Mouse (Mus musculus) liver, embryonic 13.5 days (tissue): Measurements from ENCODE around the gene Dnah6. TPM values are rescaled to one million over a fixed set of nuclear protein-coding genes. Genes with fewer than 3 reads are reported as not detected.

Experiments
- ATAC-seq: fragments of 200-750 bp; cut with Nextera tagmentation; 2 replicates; pipeline ENCODE4 v1.8.0; 2017; ENCODE audit warnings: low read depth, mild to moderate bottlenecking, moderate number of reproducible peaks, moderate library complexity
- DNase-seq: peaks from one replicate; pipeline ENCODE4 v3.0.0; 2022
- H3K27ac ChIP-seq: fragments of 300-500 bp; sonication (generic); 2 replicates; pipeline ENCODE4 v1.5.1; 2015; ENCODE audit warnings: moderate library complexity, mild to moderate bottlenecking, inconsistent platforms
- H3K27me3 ChIP-seq: fragments of 300-500 bp; sonication (generic); 2 replicates; pipeline ENCODE4 v1.6.1; 2015; ENCODE audit warnings: mild to moderate bottlenecking, inconsistent platforms
- H3K36me3 ChIP-seq: fragments of 300-500 bp; sonication (generic); 2 replicates; pipeline ENCODE4 v1.6.1; 2015; ENCODE audit warnings: mild to moderate bottlenecking, inconsistent platforms
- H3K4me1 ChIP-seq: fragments of 300-500 bp; sonication (generic); replicated peaks from 2 replicates; pipeline ENCODE4 v1.6.1; 2015; ENCODE audit warnings: inconsistent platforms
- H3K4me2 ChIP-seq: fragments of 300-500 bp; sonication (generic); 2 replicates; pipeline ENCODE4 v1.6.1; 2015; ENCODE audit warnings: inconsistent platforms, mild to moderate bottlenecking, moderate library complexity
- H3K4me3 ChIP-seq: fragments of 300-500 bp; sonication (generic); replicated peaks from 2 replicates; pipeline ENCODE4 v1.5.1; 2015; ENCODE audit warnings: mild to moderate bottlenecking, inconsistent platforms
- H3K9ac ChIP-seq: fragments of 300-500 bp; sonication (generic); 2 replicates; pipeline ENCODE4 v1.6.1; 2015; ENCODE audit warnings: mild to moderate bottlenecking, inconsistent platforms
- H3K9me3 ChIP-seq: fragments of 300-500 bp; sonication (generic); replicated peaks from 2 replicates; pipeline ENCODE4 v1.6.1; 2016; ENCODE audit warnings: inconsistent platforms
- WGBS: fragments of 180-500 bp; shearing (Covaris S2); methylation state at CpG from one replicate; pipeline ENCODE4 v1.1.7; 2015; ENCODE audit not compliant: insufficient replicate concordance; 5-methylcytosine and 5-hydroxymethylcytosine counted together
- polyA plus RNA-seq: library from polyadenylated mRNA; unstranded; fragments of >200 nt; fragmentation: Nextera tagmentation; extraction: Ambion mirVana; gene quantifications from 2 replicates; pipeline ENCODE4 v1.2.1, GENCODE M21; 2015

The Dnah6 gene
- polyA plus RNA-seq, 1 experiment from 2014 or later, result 0.01 TPM

GRCm38 (mm10) chr6:72990206-72990605 is 231.2 kb downstream of the Dnah6 start:
- Histone ChIP-seq H3K27me3 (no peaks in the 10 kb centered on the region), H3K4me2 (no peak overlapping the region), H3K9ac (no peak overlapping the region), H3K27ac (no peak overlapping the region), H3K4me1 (peaks cover 13% of the 10 kb centered on the region), H3K4me3 (no peak overlapping the region), H3K9me3 (no peaks in the 10 kb centered on the region), H3K36me3 (no peaks in the 10 kb centered on the region)
- ATAC-seq, result no peak
- 60% methylated on average over 5 of the region's 5 CpGs for WGBS
- DNase-seq, result no peak

- WGBS, result 26% methylated on average over 7 of the region's 7 CpGs
- ATAC-seq (no peak), DNase-seq (no peak)
- Histone ChIP-seq H3K27ac (no peak overlapping the region), H3K4me2 (no peak overlapping the region), H3K27me3 (no peaks in the 10 kb centered on the region), H3K9ac (no peak overlapping the region), H3K4me1 (peaks cover 13% of the 10 kb centered on the region), H3K4me3 (no peak overlapping the region), H3K36me3 (no peaks in the 10 kb centered on the region), H3K9me3 (no peaks in the 10 kb centered on the region)
These were observed 232.3 kb downstream of the Dnah6 start for GRCm38 (mm10) chr6:72989028-72989736.

GRCm38 (mm10) chr6:72982506-72982905 is 238.9 kb downstream of the Dnah6 start:
- H3K36me3 ChIP-seq, result no peaks in the 10 kb centered on the region
- no peaks in the 10 kb centered on the region for H3K4me1 ChIP-seq
- no peak overlapping the region for H3K4me3 ChIP-seq
- H3K27ac ChIP-seq, result no peak overlapping the region
- H3K27me3 ChIP-seq, result no peaks in the 10 kb centered on the region
- 61% methylated on average over 4 of the region's 4 CpGs for WGBS
- no peak overlapping the region for H3K9ac ChIP-seq
- DNase-seq (no peak), ATAC-seq (no peak)
- H3K4me2 ChIP-seq, result no peak overlapping the region
- H3K9me3 ChIP-seq, result no peaks in the 10 kb centered on the region

- Histone ChIP-seq H3K27me3 (no peaks in the 10 kb centered on the region), H3K9me3 (no peaks in the 10 kb centered on the region), H3K4me2 (no peak overlapping the region), H3K36me3 (no peaks in the 10 kb centered on the region), H3K9ac (no peak overlapping the region), H3K27ac (no peak overlapping the region), H3K4me3 (no peak overlapping the region), H3K4me1 (no peaks in the 10 kb centered on the region)
- ATAC-seq (no peak), DNase-seq (no peak)
- WGBS, result 27% methylated on average over 6 of the region's 6 CpGs
These were observed 239.6 kb downstream of the Dnah6 start for GRCm38 (mm10) chr6:72981851-72982250.

GRCm38 (mm10) chr6:72981124-72981651 is 240.3 kb downstream of the Dnah6 start:
- DNase-seq (no peak), ATAC-seq (no peak)

GRCm38 (mm10) chr6:72976866-72977265 is 244.6 kb downstream of the Dnah6 start:
- no peak overlapping the region for H3K27ac ChIP-seq
- no peaks in the 10 kb centered on the region for H3K27me3 ChIP-seq
- ATAC-seq (no peak), DNase-seq (no peak)
- no peaks in the 10 kb centered on the region for H3K4me1 ChIP-seq
- H3K4me3 ChIP-seq, result no peak overlapping the region
- no peaks in the 10 kb centered on the region for H3K36me3 ChIP-seq
- H3K9me3 ChIP-seq, result no peaks in the 10 kb centered on the region
- 75% methylated on average over 2 of the region's 2 CpGs for WGBS
- H3K4me2 ChIP-seq, result no peak overlapping the region
- no peak overlapping the region for H3K9ac ChIP-seq

More at GRCm38 (mm10) chr6:72981124-72981651, 240.3 kb downstream of the Dnah6 start:
- H3K4me3 ChIP-seq, result no peak overlapping the region
- no peak overlapping the region for H3K27ac ChIP-seq
- no peaks in the 10 kb centered on the region for H3K9me3 ChIP-seq
- no peak overlapping the region for H3K4me2 ChIP-seq
- H3K36me3 ChIP-seq, result no peaks in the 10 kb centered on the region
- H3K9ac ChIP-seq, result no peak overlapping the region
- WGBS, result 51% methylated on average over 9 of the region's 9 CpGs
- H3K27me3 ChIP-seq, result no peaks in the 10 kb centered on the region
- no peaks in the 10 kb centered on the region for H3K4me1 ChIP-seq

GRCm38 (mm10) chr6:72971074-72971473 is 250.4 kb downstream of the Dnah6 start:
- Histone ChIP-seq H3K4me2 (no peak overlapping the region), H3K36me3 (no peaks in the 10 kb centered on the region), H3K9ac (no peak overlapping the region), H3K27ac (no peak overlapping the region), H3K4me3 (no peak overlapping the region), H3K9me3 (no peaks in the 10 kb centered on the region), H3K4me1 (no peaks in the 10 kb centered on the region), H3K27me3 (no peaks in the 10 kb centered on the region)
- 44% methylated on average over 3 of the region's 3 CpGs for WGBS
- DNase-seq (no peak), ATAC-seq (no peak)

- H3K9ac ChIP-seq, result no peak overlapping the region
- no peak for ATAC-seq
- no peaks in the 10 kb centered on the region for H3K27me3 ChIP-seq
- H3K27ac ChIP-seq, result no peak overlapping the region
- no peaks in the 10 kb centered on the region for H3K36me3 ChIP-seq
- no peak overlapping the region for H3K4me2 ChIP-seq
- no peaks in the 10 kb centered on the region for H3K4me1 ChIP-seq
- no peak overlapping the region for H3K4me3 ChIP-seq
- WGBS, result 64% methylated on average over 3 of the region's 3 CpGs
- DNase-seq, result no peak
- no peaks in the 10 kb centered on the region for H3K9me3 ChIP-seq
These were observed 251.7 kb downstream of the Dnah6 start for GRCm38 (mm10) chr6:72969787-72970186.

Other genes starting within 250 kb of the Dnah6 start
- gene Suclg1, start 26.7 kb upstream of the Dnah6 start, polyA plus RNA-seq, result 131 and 141 TPM in 2 replicates
- gene 4931417E11Rik, start 248.0 kb upstream of the Dnah6 start, polyA plus RNA-seq, result not detected in 2 replicates